Mouse (Mus musculus) ovary, adult 18-20 months (tissue): ENCODE data around the gene Depdc7.
A peak's percentile ranks its signal among the peaks of the same experiment; 100 is the strongest.

Experiments used
- DNase-seq: peaks from one replicate; pipeline ENCODE4 v3.0.0; 2022; ENCODE audit warnings: low spot score, mixed read lengths

Depdc7 gene

GRCm38 (mm10) chr2:104742741-104743064 is at the start of gene Depdc7:
Gene Depdc7 (minus strand): TSS chr2:104742878.
- peak; percentile 83 for DNase-seq

GRCm38 (mm10) chr2:104774763-104775162 is 32.1 kb upstream of the Depdc7 start:
- no peak for DNase-seq

- DNase-seq: no peak
These were observed 26.0 kb upstream of the Depdc7 start for GRCm38 (mm10) chr2:104768697-104769096.

GRCm38 (mm10) chr2:104764018-104764417 is 21.3 kb upstream of the Depdc7 start:
- DNase-seq: no peak

- no peak for DNase-seq
These were observed 20.5 kb upstream of the Depdc7 start for GRCm38 (mm10) chr2:104763134-104763703.

- no peak for DNase-seq
These were observed 7.9 kb upstream of the Depdc7 start for GRCm38 (mm10) chr2:104750611-104751010.

GRCm38 (mm10) chr2:104748652-104749183 is 6.0 kb upstream of the Depdc7 start:
- no peak for DNase-seq

GRCm38 (mm10) chr2:104746251-104746650 is 3.6 kb upstream of the Depdc7 start:
- DNase-seq: no peak

GRCm38 (mm10) chr2:104743971-104744370 is 1.3 kb upstream of the Depdc7 start:
- DNase-seq: no peak

- DNase-seq: peak; percentile 38
These were observed 482 bp upstream of the Depdc7 start for GRCm38 (mm10) chr2:104743160-104743559.

GRCm38 (mm10) chr2:104741896-104742740 is 560 bp downstream of the Depdc7 start:
- no peak for DNase-seq

- no peak for DNase-seq
These were observed 1.5 kb downstream of the Depdc7 start for GRCm38 (mm10) chr2:104741015-104741758.

- DNase-seq: no peak
These were observed 2.3 kb downstream of the Depdc7 start for GRCm38 (mm10) chr2:104740248-104740949.

- DNase-seq: no peak
These were observed 3.0 kb downstream of the Depdc7 start for GRCm38 (mm10) chr2:104739691-104740090.

GRCm38 (mm10) chr2:104736241-104736640 is 6.4 kb downstream of the Depdc7 start:
- DNase-seq: no peak

GRCm38 (mm10) chr2:104732562-104733256 is 10.0 kb downstream of the Depdc7 start:
- DNase-seq: no peak

GRCm38 (mm10) chr2:104732033-104732444 is 10.6 kb downstream of the Depdc7 start:
- no peak for DNase-seq

GRCm38 (mm10) chr2:104727369-104727768 is 15.3 kb downstream of the Depdc7 start:
- DNase-seq: no peak

GRCm38 (mm10) chr2:104722021-104722420 is 20.7 kb downstream of the Depdc7 start:
- no peak for DNase-seq

GRCm38 (mm10) chr2:104717827-104718226 is 24.9 kb downstream of the Depdc7 start:
- no peak for DNase-seq

GRCm38 (mm10) chr2:104717231-104717735 is 25.4 kb downstream of the Depdc7 start:
- no peak for DNase-seq
